Mouse (Mus musculus) layer of hippocampus, adult 2 months (tissue): ENCODE results near the gene Enkd1. TPM values are rescaled to one million over a fixed set of nuclear protein-coding genes. Genes with fewer than 3 reads are reported as not detected.

Experiments used
- DNase-seq, 2 experiments: peaks; one replicate each; pipeline ENCODE4 v3.0.0; 2022; ENCODE audit warnings: low spot score in 2 of 2
- H3K27ac ChIP-seq: fragments of 200-600 bp; 2 replicates; pipeline ENCODE4 v1.8.1; 2022
- H3K4me3 ChIP-seq: fragments of 200-600 bp; 2 replicates; pipeline ENCODE4 v1.8.1; 2022; ENCODE audit warnings: mild to moderate bottlenecking
- CTCF ChIP-seq: fragments of 200-600 bp; conservative IDR thresholded peaks from 2 replicates; pipeline ENCODE4 v1.8.1; 2022; ENCODE audit warnings: antibody characterized with exemption, mild to moderate bottlenecking, moderate library complexity
- total RNA-seq, 2 experiments: library from RNA; stranded (reverse); gene quantifications; 2 replicates each; pipeline ENCODE4 v1.2.3; 2021

Enkd1 gene
- total RNA-seq, 2 experiments from 2014 or later = 8.1 to 10.8 TPM

- no peak for DNase-seq
- Histone ChIP-seq H3K4me3 (peak overlapping the region; percentile 85), H3K27ac (no peak overlapping the region)
- no peak for TF ChIP-seq CTCF
These were observed 8.4 kb downstream of the Enkd1 start for GRCm38 (mm10) chr8:105699488-105700215.

GRCm38 (mm10) chr8:105698734-105699133 lies 9.3 kb downstream of the Enkd1 start:
- no peak for DNase-seq
- TF ChIP-seq CTCF = no peak
- Histone ChIP-seq H3K4me3 (no peak overlapping the region), H3K27ac (no peak overlapping the region)

DNA sequence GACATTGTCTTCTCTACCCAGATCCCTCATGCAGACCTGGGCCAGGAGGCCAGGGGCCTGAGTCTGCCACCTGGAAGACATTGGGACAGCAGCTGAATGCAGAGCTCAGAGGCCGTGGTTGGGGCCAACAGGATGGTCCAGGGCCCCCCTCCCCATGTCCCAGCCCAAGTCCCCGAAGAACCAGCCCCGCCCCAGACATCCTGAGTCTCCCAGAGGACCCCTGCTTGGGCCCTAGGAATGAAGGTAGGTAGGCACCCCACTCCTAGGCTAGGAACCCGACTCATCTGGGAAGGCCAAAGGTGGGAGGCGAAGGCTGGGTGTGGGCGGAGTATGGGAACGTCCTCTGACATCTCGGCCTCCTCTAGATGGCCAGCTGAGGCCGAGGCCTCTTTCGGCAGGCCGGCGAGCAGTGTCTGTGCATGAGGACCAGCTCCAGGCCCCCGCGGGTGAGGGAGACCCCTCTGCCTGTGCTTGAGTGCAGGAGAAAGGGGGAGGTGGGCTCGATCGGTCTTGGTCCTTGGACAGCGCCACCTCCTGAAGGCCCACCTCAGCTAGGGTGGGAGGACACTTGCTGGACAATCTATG lies 10.7 kb downstream of the Enkd1 start:
- no peak overlapping the region for H3K27ac ChIP-seq
- no peak for TF ChIP-seq CTCF

DNA sequence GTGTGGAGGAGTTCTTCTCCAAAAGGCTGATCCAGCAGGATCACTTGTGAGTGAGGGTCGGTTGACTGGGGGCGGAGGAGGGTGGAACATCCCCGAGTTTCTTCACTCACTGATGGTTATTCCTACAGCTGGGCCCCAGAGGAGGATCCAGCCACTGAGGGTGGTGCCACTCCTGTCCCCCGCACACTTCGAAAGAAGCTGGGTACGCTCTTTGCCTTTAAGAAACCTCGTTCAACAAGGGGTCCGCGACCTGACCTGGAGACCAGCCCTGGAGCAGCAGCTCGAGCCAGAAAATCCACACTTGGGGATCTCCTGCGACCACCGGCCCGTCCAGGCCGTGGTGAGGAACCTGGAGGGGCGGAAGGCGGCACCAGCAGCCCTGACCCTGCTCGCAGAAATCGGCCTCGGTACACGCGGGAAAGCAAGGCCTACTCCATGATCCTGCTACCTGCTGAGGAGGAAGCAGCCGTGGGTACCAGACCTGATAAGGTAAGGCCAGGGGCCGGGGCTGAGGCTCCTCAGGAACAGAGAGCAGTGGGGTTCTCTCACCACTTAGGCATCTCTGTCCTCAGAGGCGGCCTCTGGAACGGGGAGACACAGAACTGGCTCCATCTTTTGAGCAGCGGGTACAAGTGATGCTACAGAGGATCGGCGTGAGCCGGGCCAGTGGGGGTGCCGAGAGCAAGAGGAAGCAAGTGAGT lies 12.8 kb downstream of the Enkd1 start:
- peak overlapping the region; percentile 96 for H3K27ac ChIP-seq
- no peak for DNase-seq

More for the DNA sequence above, 10.7 kb downstream of the Enkd1 start:
- no peak for DNase-seq
- H3K4me3 ChIP-seq = no peak overlapping the region

DNA sequence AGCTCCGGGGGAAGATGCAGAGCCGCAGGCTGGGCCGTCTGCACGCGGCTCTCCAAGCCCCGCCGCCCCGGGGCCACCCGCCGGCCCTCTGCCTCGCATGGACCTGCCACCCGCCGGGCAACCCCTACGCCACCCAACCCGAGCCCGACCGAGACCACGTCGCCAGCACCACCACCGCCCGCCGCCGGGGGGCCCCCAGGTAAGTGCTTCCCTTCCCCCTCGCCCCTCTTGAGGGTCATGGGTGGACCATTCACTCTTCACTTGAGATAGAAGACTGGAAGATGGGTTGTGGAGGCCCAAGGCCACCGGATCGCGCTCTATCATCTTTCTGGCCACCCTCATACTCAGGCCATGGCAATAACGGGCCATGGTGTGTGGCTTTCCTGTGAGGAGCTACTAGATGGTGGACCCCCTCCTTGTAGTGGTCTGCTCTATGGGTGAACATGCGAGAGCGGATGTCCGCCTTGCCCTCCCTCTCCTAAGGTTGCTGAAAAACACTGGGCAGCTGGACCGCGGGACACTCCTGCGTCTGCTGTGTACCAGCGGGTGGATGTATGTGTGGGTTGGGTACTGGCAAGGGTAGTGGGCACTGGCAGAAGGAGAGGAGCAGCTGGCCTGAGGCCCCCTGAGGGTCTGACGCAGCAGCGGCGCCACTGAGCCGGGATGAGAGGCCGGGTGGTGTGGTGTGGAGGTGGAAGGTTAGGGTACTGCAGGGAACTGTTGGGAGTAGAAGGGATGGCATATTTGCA lies 13.8 kb downstream of the Enkd1 start:
- no peak for DNase-seq
- peak; percentile 67 for TF ChIP-seq CTCF
- peak overlapping the region; percentile 96 for H3K27ac ChIP-seq
- peak overlapping the region; percentile 80 for H3K4me3 ChIP-seq

More for the DNA sequence above, 12.8 kb downstream of the Enkd1 start:
- peak overlapping the region; percentile 80 for H3K4me3 ChIP-seq
- TF ChIP-seq CTCF = no peak

- Histone ChIP-seq H3K27ac (peak overlapping the region; percentile 96), H3K4me3 (peak overlapping the region; percentile 80)
- peak; percentile 81 to 87 for DNase-seq
- no peak for TF ChIP-seq CTCF
These were observed 14.4 kb downstream of the Enkd1 start for GRCm38 (mm10) chr8:105693648-105694047.

GRCm38 (mm10) chr8:105692449-105693182 lies 15.4 kb downstream of the Enkd1 start:
- DNase-seq = no peak
- Histone ChIP-seq H3K27ac (no peak overlapping the region), H3K4me3 (no peak overlapping the region)
- TF ChIP-seq CTCF = no peak

GRCm38 (mm10) chr8:105690978-105691377 lies 17.0 kb downstream of the Enkd1 start:
- H3K4me3 ChIP-seq = no peak overlapping the region
- TF ChIP-seq CTCF = no peak
- no peak overlapping the region for H3K27ac ChIP-seq
- DNase-seq = no peak

GRCm38 (mm10) chr8:105689983-105690360 lies 18.0 kb downstream of the Enkd1 start:
- no peak for DNase-seq
- TF ChIP-seq CTCF = no peak
- Histone ChIP-seq H3K27ac (no peak overlapping the region), H3K4me3 (no peak overlapping the region)

GRCm38 (mm10) chr8:105689256-105689982 lies 18.6 kb downstream of the Enkd1 start:
- no peak overlapping the region for H3K4me3 ChIP-seq
- H3K27ac ChIP-seq = no peak overlapping the region
- DNase-seq = no peak
- TF ChIP-seq CTCF = no peak

GRCm38 (mm10) chr8:105688242-105688752 lies 19.7 kb downstream of the Enkd1 start:
- H3K4me3 ChIP-seq = no peak overlapping the region
- no peak for DNase-seq
- no peak overlapping the region for H3K27ac ChIP-seq
- no peak for TF ChIP-seq CTCF
